Mouse (Mus musculus) erythroid progenitor cell, adult 5-6 weeks (primary cell): ENCODE measurements around the gene Lyl1. TPM values are rescaled to one million over a fixed set of nuclear protein-coding genes. Genes with fewer than 3 reads are reported as not detected.

Source experiments
- ATAC-seq: replicated peaks from 2 replicates; pipeline ENCODE4 v1.8.0; 2016; ENCODE audit warnings: moderate number of reproducible peaks, mild to moderate bottlenecking, moderate TSS enrichment, inconsistent platforms; ENCODE audit not compliant: poor library complexity, low FRiP score, severe bottlenecking
- total RNA-seq, 2 experiments: library from RNA; stranded (forward) in 1 of 2; stranded (reverse) in 1 of 2; fragments of 150-400 nt in 1 of 2; fragments of 186-747, 209-891 nt in 1 of 2; gene quantifications; 2 replicates each; pipeline versions ENCODE4 v1.2.3 to v1.2.4; 2015 to 2017; ENCODE audit warnings: low replicate concordance in 2 of 2

Gene Lyl1
- total RNA-seq, 2 experiments from 2014 or later = 54.7 to 109 TPM

- no peak for ATAC-seq
Measured at GRCm38 (mm10) chr8:84715893-84716468, 14.7 kb downstream of the Lyl1 start.

GRCm38 (mm10) chr8:84716790-84717189 lies 15.5 kb downstream of the Lyl1 start:
- ATAC-seq = no peak

- no peak for ATAC-seq
Measured at GRCm38 (mm10) chr8:84718476-84718875, 17.2 kb downstream of the Lyl1 start.

DNA sequence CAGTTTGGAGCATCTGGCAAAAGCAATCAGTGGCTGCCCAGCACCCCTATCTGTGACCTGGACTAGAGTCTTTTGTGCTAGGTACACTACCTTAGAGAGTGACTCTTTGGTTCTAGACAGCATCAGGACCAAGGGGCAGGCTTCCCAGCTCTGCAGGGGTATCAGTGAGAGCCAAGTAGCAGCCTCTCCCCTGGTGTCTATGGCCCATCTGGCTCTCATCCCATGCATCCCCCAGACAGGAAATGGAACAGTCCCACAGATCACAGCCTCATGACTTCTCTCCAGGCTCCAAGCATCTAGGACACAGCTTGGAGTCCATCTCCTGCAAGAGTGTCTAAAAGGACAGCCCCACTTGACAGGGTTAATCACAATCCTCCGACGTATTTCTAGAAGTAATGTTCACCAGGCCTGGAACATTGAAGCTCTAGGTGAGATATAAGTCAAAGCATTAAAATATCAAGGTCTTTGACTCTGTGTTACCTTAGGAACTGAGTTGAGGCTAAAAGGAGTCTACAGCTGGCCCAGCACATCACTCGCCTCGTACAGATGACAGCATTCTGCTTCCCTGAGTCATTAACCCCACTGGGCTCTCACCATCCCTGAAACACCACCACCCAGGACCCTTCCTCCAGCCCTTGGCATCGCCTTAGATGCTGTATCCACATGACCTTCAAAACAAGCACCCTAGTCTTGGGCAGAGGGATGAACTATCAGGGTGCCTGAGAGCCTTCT lies 17.9 kb downstream of the Lyl1 start:
- ATAC-seq = no peak

DNA sequence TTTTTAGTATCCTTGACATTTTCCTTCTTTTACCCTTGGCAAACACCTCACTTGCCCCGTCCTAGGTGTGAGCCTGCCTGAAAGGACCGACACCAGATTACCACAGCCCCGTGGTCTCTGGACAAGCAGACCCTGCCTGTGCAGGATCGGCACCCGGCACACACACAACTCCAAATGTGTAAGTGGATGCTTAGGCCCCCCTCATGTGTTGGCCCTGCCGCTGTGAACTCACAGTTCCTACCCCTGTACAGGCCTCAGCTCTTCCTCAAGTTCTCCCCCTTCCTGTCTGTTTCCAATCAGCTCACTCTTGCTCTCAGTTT lies 21.2 kb downstream of the Lyl1 start:
- ATAC-seq = peak; percentile 16

GRCm38 (mm10) chr8:84722850-84723570 lies 21.8 kb downstream of the Lyl1 start, which contains the start of gene G430095P16Rik:
G430095P16Rik (plus strand) TSS chr8:84723007.
- ATAC-seq = peak; percentile 86

- peak; percentile 58 for ATAC-seq
Measured at GRCm38 (mm10) chr8:84723571-84723900, 22.3 kb downstream of the Lyl1 start.

- no peak for ATAC-seq
Measured at GRCm38 (mm10) chr8:84724683-84725082, 23.4 kb downstream of the Lyl1 start.

DNA sequence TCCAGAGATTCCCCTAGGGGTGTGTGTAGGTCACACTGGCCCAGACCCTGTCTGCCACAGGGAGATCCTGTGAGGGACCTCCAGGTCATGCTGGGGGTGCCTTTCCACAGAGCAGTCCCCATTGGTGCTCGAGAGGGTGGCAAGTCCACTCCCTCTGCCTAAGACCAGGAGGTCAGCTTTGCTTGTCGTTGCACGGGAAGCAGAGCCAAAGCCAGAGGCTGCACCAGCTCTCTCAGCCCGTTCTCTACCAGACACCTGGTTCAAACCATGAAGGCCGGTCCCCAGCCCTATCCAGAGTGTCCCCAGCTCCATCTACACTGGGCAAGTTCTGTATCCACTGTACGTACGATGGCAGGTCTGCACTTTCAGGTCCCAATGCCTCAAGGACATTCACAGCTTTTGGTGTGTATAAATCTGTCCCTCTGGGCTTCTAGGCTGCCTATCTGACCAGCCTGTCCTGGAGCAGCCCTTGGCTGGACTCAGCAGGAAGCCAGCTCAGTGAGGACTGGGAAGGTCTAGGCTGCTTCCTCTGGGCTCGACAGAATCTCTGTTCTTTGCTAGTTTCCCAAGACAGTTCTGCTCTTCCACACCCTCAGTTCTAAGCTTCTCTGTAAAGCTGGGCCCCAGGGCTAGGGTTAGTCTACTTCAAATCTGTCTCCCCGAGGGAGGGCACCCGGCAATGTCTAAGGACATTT lies 24.1 kb downstream of the Lyl1 start:
- ATAC-seq = no peak

DNA sequence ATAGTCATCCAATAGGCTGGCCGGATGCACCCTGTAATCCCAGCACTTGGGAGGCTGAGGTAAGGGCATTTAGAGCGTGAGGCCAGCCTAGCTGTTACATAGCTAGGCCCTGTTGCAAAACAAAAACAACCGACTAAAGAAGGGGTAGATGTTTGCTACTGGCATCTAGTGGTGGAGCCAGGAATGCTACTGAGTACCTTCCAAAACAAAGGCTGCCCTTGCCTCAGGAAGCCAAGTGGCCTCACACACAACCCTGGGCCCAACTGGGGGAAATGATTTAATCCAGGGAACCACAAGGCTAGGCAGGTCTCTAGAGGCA lies 24.6 kb downstream of the Lyl1 start:
- peak; percentile 17; the same call in 1 of the 2 replicates for ATAC-seq

- no peak for ATAC-seq
Measured at GRCm38 (mm10) chr8:84728474-84728873, 27.2 kb downstream of the Lyl1 start.

- 0 out of 2 replicates have a peak, but pooled peaks have one; percentile 12 for ATAC-seq
Measured at GRCm38 (mm10) chr8:84729921-84730362, 28.7 kb downstream of the Lyl1 start.

DNA sequence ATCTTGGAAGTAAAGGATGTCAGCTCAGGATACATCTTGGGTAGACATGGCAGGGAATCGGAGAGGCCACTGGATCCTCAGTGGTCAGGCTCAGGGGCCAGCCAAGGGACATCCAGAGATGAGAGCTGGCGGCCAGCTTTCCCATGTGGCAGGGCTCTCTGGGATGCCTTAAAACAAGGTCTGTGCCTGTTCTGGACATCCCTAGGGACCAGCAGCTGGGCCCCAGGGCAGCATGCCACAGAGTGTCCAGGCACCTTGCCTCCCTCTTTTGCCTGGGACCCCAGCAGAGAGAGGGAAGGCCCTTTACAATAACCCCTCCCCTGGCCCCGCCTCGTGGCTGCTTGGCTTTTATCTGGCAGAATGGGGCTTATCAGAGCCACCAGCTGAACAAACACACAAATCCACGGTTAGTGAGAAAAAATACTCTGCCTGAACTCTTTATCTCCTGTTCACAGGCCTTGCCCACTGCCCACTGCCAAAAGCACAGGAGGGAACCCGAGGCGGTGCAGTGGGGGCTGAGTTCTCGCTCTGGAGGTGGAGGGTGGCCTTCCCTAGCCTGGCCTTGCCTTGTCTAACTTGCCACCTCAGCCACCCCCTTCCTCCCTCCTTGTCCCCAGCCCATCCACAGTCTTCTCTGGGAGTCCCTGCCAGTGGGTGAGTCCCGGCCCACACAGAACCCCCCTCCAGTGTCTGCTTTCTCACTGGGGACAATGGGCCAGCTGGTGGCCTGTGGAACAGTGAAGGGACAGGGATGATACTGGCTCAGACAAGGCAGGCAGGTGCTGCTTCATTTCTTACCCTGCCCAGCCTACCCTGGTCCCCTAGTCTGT lies 29.5 kb downstream of the Lyl1 start:
- ATAC-seq = peak; percentile 78

DNA sequence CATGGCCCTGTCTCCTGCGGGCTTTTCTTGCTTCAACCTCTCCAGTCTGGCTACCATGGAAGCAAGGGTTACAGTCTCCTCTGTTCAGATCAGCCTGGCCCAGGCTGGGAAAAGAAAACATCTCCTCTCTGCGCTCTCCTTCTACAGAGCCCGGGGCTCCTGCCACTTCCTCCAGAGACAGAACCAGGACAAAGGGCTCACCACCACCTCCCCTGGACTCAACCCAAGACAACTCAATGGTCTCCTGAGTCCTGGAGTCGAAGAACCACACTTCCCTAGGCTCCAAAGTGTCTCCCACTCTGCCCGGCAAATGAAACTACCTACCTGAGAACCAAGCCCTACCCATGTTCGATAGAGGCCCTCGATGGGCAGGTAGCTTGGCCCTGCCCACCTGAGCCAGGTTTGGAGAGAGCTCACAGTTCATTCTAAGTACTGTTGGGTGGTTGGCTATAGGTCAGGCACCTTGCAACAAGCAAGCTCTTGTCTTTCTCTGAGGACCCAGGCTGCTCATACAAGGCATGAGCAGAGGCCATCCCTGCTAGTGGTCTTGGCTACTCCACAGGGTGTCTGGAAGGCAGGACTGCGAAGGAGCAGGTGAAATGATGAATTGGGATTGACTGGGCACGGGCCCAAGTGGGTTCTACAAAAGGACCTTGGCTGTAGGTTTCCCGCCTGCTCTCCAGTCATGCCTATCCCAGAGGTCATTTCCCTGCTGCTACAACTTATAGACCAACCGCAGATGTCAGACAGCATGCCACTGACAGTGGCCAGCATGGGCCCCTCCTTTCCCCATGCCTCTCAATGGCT lies 30.3 kb downstream of the Lyl1 start:
- ATAC-seq = 0 out of 2 replicates have a peak, but pooled peaks have one; percentile 1

DNA sequence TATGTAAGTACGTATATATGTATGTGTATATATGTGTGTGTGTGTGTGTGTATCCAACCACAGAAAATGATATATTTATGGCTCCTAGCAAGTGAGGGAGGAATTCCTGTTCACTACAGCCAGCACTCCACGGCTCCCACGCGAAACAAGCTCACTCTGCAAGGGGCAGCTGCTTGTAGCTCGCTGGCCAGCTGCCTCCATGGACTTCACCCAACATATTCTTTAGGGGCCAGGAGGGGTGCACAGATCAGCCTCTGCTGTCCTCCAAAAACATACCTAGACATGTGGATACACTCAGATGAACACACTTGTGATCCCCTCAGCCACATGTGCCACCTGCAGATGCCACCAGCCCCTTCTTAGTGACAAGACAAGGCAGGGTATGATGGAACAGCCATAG lies 31.3 kb downstream of the Lyl1 start:
- ATAC-seq = no peak

DNA sequence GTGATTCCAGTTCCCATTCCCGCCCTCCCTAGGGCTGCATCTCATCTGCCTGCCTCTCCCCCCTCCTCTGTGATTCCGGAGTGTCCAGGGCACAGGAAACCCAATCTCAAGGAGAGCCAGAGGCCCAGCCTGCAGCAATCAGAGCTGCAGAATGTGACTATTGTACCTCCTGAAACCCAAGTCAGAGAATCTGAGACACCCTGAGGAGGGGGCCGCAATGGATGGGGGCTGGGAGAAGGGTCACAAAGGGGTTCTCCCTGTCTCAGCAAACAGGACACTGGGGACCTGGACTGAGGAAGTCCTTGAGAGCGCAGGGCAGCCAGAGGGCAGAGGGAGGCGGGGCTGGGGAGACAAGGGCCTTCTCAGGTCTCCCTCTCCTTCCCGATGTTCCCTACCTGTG lies 31.7 kb downstream of the Lyl1 start:
- no peak for ATAC-seq

DNA sequence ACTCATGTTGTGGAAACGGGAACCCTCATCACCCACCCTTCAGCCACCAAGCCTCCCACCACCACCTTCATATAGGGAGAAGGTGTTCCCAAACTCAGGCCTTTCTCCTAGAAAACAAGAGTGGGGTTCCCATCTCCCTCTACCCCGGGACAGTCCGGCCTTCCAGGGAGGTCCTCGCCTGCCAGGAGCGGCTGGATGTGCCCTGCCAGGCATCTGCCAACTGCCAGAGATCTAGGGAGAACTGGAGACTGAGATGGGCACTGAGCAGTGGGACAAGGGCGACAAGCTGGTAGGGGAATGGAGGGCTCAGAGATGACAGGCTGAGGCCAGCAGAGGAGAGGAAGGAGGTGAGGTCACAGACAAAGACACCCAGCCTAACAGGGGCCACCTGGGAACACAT lies 32.7 kb downstream of the Lyl1 start:
- ATAC-seq = no peak

DNA sequence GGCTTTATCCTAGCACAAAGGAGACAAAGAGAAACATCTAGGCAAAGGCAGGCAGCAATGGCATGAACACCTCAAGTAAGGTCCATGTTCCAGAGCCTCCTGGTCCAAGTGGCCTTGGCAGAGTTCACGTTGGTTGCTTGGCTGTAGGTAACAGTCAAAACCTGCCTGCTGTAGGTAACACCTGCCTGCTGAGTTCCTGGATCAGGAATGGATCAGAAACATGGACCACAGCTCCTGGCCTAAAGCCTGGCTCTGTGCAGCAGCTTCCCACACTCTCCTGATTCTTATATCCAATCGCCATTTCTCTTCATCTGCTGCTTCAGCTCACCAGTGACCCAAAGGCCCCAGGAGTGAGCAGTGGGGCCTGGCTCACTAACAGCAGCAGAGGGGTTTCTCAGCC lies 33.4 kb downstream of the Lyl1 start:
- no peak for ATAC-seq

DNA sequence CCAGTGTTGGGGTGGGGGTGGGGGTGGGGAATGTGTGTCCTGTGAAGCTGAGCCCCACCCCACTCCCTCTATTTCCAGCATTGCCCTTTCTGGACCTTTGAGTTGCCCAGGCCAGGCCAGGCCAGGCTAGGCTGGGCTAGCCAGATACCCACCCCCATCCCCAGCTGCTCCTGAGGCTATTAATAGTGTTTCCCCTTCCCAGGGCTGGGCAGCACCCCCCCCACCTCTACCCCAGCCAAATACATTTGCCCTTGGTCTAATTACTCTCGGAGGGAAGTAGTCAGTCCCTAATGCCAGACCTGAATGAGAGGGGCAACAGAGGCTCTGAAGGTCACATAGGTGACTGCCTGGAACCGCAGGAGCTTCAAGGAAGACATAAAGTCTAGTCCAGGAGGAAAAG lies 34.3 kb downstream of the Lyl1 start:
- no peak for ATAC-seq
